ENCODE assay signal across 15 mouse cellular contexts in genomic region chr6:134141616-134142165, GRCm38 (mm10).
DNase-seq lines count a peak whose midpoint lies in the region; ATAC-seq lines count a peak whose summit lies in the region.
"Had no signal": no experiment of that assay in that cellular context is flagged by ENCODE, and none has a peak within 500 bp of the region (broad histone marks: within the 10 kb centered on the region; RNA-seq: fewer than 3 reads in every experiment).

No protein-coding gene starts in this region.

- 88% methylated on average over 1 of the region's 1 CpGs for WGBS in heart, embryonic 15.5 days
- 74% methylated on average over 1 of the region's 1 CpGs for WGBS in midbrain, embryonic 15.5 days

- no peaks in the 10 kb centered on the region for H3K36me3 ChIP-seq in heart, embryonic 15.5 days
- H3K36me3 ChIP-seq in midbrain, embryonic 15.5 days (replicated peaks): no peaks in the 10 kb centered on the region

- H3K9ac ChIP-seq in heart, embryonic 15.5 days: 0 out of 2 replicates have a peak overlapping the region, but pooled peaks have one; percentile 25
- H3K9ac ChIP-seq in midbrain, embryonic 15.5 days: no peak overlapping the region
- H3K9ac ChIP-seq: limb, embryonic 13.5 days had no signal

- H3K4me3 ChIP-seq in heart, embryonic 15.5 days: no peak overlapping the region
- H3K4me3 ChIP-seq in midbrain, embryonic 15.5 days: no peak overlapping the region
- H3K4me3 ChIP-seq: limb, embryonic 13.5 days had no signal

- no peak overlapping the region for H3K4me2 ChIP-seq in heart, embryonic 15.5 days
- H3K4me2 ChIP-seq in midbrain, embryonic 15.5 days: no peak overlapping the region
- H3K4me2 ChIP-seq: limb, embryonic 13.5 days had no signal

- no peak for ATAC-seq in heart, embryonic 15.5 days (replicated peaks; ENCODE audit: insufficient number of reproducible peaks, insufficient read depth, low FRiP score, low read depth)
- ATAC-seq in midbrain, embryonic 15.5 days (replicated peaks): 0 out of 2 replicates have a peak, but pooled peaks have one; percentile 8
- ATAC-seq: activated CD4-positive, CD25-positive, alpha-beta regulatory T cell, adult 4 months; forebrain, embryonic 16.5 days had no signal

- H3K27ac ChIP-seq in heart, embryonic 15.5 days: peak overlapping the region; percentile 22
- no peak overlapping the region for H3K27ac ChIP-seq in midbrain, embryonic 15.5 days
- H3K27ac ChIP-seq: limb, embryonic 13.5 days; macrophage had no signal

- H3K27me3 ChIP-seq in heart, embryonic 15.5 days: no peaks in the 10 kb centered on the region
- H3K27me3 ChIP-seq in midbrain, embryonic 15.5 days (replicated peaks): no peaks in the 10 kb centered on the region
- H3K27me3 ChIP-seq: limb, embryonic 13.5 days had no signal

- H3K4me1 ChIP-seq in heart, embryonic 15.5 days (replicated peaks): peaks cover 59% of the 10 kb centered on the region
- peaks cover 21% of the 10 kb centered on the region for H3K4me1 ChIP-seq in midbrain, embryonic 15.5 days

- no peak for DNase-seq in heart, adult 18-20 months
- peak; percentile 86 for DNase-seq in A20 (ENCODE audit: low read depth, low spot score)
- DNase-seq in brain, adult 2 months (ENCODE audit: low read depth, low spot score): peak; percentile 18
- DNase-seq in layer of hippocampus, postnatal 10 days (ENCODE audit: low spot score in 2 of 2): no peak
- DNase-seq in adipocyte (ENCODE audit: low spot score): no peak
- DNase-seq: cerebellum, adult 11 months; heart, postnatal 36 days; kidney, postnatal 36 days; lung, adult 18-20 months had no signal

- no peaks in the 10 kb centered on the region for H3K9me3 ChIP-seq in heart, embryonic 15.5 days (replicated peaks)
- H3K9me3 ChIP-seq in midbrain, embryonic 15.5 days: no peaks in the 10 kb centered on the region
- H3K9me3 ChIP-seq: limb, embryonic 13.5 days had no signal

Comparison
In these comparisons a context has a peak if more than half of its experiments do, and no peak if none do; other contexts are left out.
1. DNase-seq: peak in A20 (single experiment) and brain, adult 2 months (single experiment); none in heart, adult 18-20 months (0 of 2), layer of hippocampus, postnatal 10 days (0 of 2) and adipocyte (single experiment).